Mouse (Mus musculus) myocyte (in vitro differentiated cells): ENCODE measurements around the gene Gstt1.

Experiments used
- CEBPB ChIP-seq: IDR thresholded peaks from 2 replicates; pipeline ENCODE4 v1.6.1; 2011; ENCODE audit warnings: mild to moderate bottlenecking, moderate library complexity; ENCODE audit not compliant: poor library complexity, insufficient read depth, severe bottlenecking
- E2F4 ChIP-seq: IDR thresholded peaks from one replicate; pipeline ENCODE4 v1.6.1; 2011; ENCODE audit warnings: mild to moderate bottlenecking, control low read depth, moderate library complexity; ENCODE audit not compliant: insufficient read depth
- MAX ChIP-seq: IDR thresholded peaks from one replicate; pipeline ENCODE4 v1.6.1; 2011; ENCODE audit warnings: low read depth, mild to moderate bottlenecking, control low read depth
- MYOD1 ChIP-seq, 3 experiments: IDR thresholded peaks; one replicate each; pipeline ENCODE4 v1.6.1; 2011; ENCODE audit warnings: control low read depth in 2 of 3, low read depth in 2 of 3, mild to moderate bottlenecking in 2 of 3, moderate library complexity in 1 of 3; ENCODE audit not compliant: insufficient read length in 2 of 3, control insufficient read depth in 1 of 3
- MYOG ChIP-seq, 3 experiments: IDR thresholded peaks; one replicate each; pipeline ENCODE4 v1.6.1; 2011; ENCODE audit warnings: control low read depth in 2 of 3, low read depth in 2 of 3, mild to moderate bottlenecking in 2 of 3; ENCODE audit not compliant: insufficient read length in 2 of 3, control insufficient read depth in 1 of 3, insufficient read depth in 1 of 3
- POLR2A ChIP-seq: IDR thresholded peaks from one replicate; pipeline ENCODE4 v1.6.1; 2011; ENCODE audit warnings: low read depth, mild to moderate bottlenecking, control low read depth, moderate library complexity; ENCODE audit not compliant: insufficient read length
- POLR2AphosphoS2 ChIP-seq: IDR thresholded peaks from one replicate; pipeline ENCODE4 v1.6.1; 2011; ENCODE audit warnings: low read depth, control low read depth; ENCODE audit not compliant: insufficient read length
- REST ChIP-seq: IDR thresholded peaks from one replicate; pipeline ENCODE4 v1.6.1; 2011; ENCODE audit warnings: mild to moderate bottlenecking, control low read depth, moderate library complexity; ENCODE audit not compliant: insufficient read depth, insufficient read length
- SRF ChIP-seq: IDR thresholded peaks from one replicate; pipeline ENCODE4 v1.6.1; 2011; ENCODE audit warnings: low read depth; ENCODE audit not compliant: control insufficient read depth, insufficient read length
- TCF3 ChIP-seq: IDR thresholded peaks from one replicate; pipeline ENCODE4 v1.6.1; 2011; ENCODE audit warnings: low read depth, control low read depth; ENCODE audit not compliant: insufficient read length
- USF1 ChIP-seq: IDR thresholded peaks from one replicate; pipeline ENCODE4 v1.6.1; 2011; ENCODE audit warnings: low read depth, mild to moderate bottlenecking, control low read depth, moderate library complexity

DNA sequence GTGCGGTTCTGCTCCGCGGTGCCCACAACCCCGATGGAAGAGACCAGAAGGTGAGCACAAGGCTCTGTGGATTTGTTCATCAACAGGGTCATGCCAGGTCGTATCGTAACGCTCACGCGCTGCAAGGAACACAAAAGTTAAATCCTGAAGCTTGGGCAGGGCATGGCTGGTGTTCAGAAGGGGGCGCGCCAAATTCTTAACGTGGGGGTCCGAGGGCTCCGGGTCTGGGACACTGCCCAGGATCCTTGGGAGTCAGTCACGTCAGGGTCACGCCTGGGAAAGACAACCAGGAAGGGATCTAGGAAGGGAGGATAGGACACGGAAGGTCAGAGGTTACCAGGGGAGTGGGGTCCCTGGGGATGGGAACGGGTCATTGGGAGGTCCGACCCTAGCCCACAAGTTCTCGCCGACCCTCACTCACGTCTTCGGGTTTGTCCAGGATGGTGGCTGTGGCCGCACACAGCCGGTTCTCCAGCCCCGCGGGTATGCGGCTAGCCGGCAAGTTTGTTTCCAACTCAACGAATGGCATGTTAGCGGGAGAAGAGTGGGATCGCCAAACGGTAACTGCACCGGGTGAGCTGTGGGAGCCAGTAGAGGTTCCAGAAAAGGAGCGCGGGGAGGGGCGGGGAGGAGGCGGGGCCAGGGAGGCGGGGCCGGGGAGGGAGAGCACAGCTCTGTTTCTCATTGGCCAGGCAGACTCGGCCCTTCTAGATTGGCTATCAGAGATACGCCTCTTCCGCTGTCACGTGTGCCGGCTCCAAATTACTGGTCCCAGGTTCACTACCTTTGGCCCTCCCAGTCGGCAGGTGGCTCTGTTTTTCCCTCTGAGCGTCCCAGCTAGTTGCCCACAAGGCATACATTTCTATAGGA lies 25.4 kb downstream of the Gstt1 start, which contains the start of gene Ddt:
- TF ChIP-seq SRF (no peak), POLR2AphosphoS2 (no peak), POLR2A (peak; percentile 62), MYOD1 (IDR thresholded peaks at IDR 0.05; ENCODE audit: control insufficient read depth in 1 of 3, insufficient read length in 2 of 3, low read depth in 2 of 3) (no peak), MAX (no peak), USF1 (peak; percentile 94), TCF3 (no peak), CEBPB (no peak), REST (no peak), E2F4 (no peak), MYOG (IDR thresholded peaks at IDR 0.05; ENCODE audit: control insufficient read depth in 1 of 3, insufficient read depth in 1 of 3, insufficient read length in 2 of 3, low read depth in 2 of 3) (no peak)
